Mouse (Mus musculus) cerebellum, adult 2 months (tissue): Measurements from ENCODE around the gene Zdhhc8.

Source experiments
- CTCF ChIP-seq: fragments of 200-500 bp; IDR thresholded peaks from 2 replicates; pipeline ENCODE4 v1.5.1; 2011; ENCODE audit warnings: low read depth, mild to moderate bottlenecking, control low read depth, low read length, moderate library complexity, borderline replicate concordance; ENCODE audit not compliant: insufficient read depth
- POLR2A ChIP-seq: fragments of 200-500 bp; IDR thresholded peaks from 2 replicates; pipeline ENCODE4 v1.6.1; 2011; ENCODE audit warnings: low read length, control low read depth, borderline replicate concordance; ENCODE audit not compliant: insufficient read depth

DNA sequence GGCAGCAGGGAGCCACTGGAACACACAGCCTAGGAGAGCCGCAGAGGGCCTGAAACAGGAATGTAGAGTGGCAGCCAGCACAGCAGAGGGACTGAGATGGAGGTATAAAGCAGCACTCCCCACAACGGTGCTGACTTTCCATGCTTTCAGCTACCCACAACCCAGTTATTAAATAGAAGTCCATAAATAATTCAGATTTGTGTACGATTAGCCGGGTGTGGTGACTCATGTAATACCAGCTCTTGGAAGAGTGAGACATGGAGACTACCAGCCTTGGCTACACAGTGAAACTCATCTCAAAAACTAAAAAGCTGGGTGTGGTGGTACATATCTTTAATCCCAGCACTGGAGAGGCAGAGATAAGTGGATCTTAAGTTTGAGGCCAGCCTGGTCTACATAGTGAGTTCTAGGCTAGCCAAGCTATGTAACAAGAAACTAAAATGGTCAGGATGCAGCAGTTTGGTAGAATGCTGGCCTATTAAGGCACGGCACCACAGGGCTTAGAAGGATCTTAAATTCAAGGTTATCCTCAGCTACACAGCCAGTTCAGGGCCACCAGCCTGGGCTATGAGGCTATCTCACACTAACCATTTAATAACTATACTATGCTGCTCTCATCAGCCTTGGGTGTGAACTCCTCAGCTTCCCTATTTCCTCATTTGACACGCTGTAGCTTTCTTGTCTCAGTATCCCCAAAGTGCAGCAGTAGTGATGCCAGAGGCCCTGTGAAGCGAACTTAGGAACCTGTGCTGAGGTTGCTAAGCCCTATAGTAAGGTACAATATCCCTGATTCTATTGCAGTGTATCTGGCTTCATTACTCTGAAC, 2.0 kb upstream of the Zdhhc8 start:
- TF ChIP-seq POLR2A = no peak
- TF ChIP-seq CTCF = no peak
